Mouse (Mus musculus) midbrain, embryonic 12.5 days (tissue): ENCODE data around the gene Mzt1. TPM values are rescaled to one million over a fixed set of nuclear protein-coding genes. Genes with fewer than 3 reads are reported as not detected.

ENCODE experiments used
- ATAC-seq: fragments of 200-750 bp; cut with Nextera tagmentation; 2 replicates; pipeline ENCODE4 v1.8.0; 2017; ENCODE audit warnings: low read depth, moderate TSS enrichment, moderate library complexity; ENCODE audit not compliant: low FRiP score
- H3K27ac ChIP-seq: fragments of 300-500 bp; sonication (generic); replicated peaks from 2 replicates; pipeline ENCODE4 v1.5.1; 2016; ENCODE audit warnings: mild to moderate bottlenecking
- H3K27me3 ChIP-seq: fragments of 300-500 bp; sonication (generic); 2 replicates; pipeline ENCODE4 v1.6.1; 2016; ENCODE audit warnings: mild to moderate bottlenecking
- H3K36me3 ChIP-seq: fragments of 300-500 bp; sonication (generic); 2 replicates; pipeline ENCODE4 v1.6.1; 2016
- H3K4me1 ChIP-seq: fragments of 300-500 bp; sonication (generic); 2 replicates; pipeline ENCODE4 v1.6.1; 2016
- H3K4me2 ChIP-seq: fragments of 300-500 bp; sonication (generic); replicated peaks from 2 replicates; pipeline ENCODE4 v1.6.1; 2016; ENCODE audit warnings: mild to moderate bottlenecking, moderate library complexity
- H3K4me3 ChIP-seq: fragments of 300-500 bp; sonication (generic); 2 replicates; pipeline ENCODE4 v1.5.1; 2016; ENCODE audit warnings: mild to moderate bottlenecking
- H3K9ac ChIP-seq: fragments of 300-500 bp; sonication (generic); replicated peaks from 2 replicates; pipeline ENCODE4 v1.6.1; 2016; ENCODE audit warnings: mild to moderate bottlenecking, moderate library complexity
- H3K9me3 ChIP-seq: fragments of 300-500 bp; sonication (generic); 2 replicates; pipeline ENCODE4 v1.6.1; 2016; ENCODE audit warnings: mild to moderate bottlenecking
- WGBS: fragments of 180-500 bp; shearing (Covaris S2); methylation state at CpG from one replicate; pipeline ENCODE4 v1.1.7; 2016; 5-methylcytosine and 5-hydroxymethylcytosine counted together
- polyA plus RNA-seq: library from polyadenylated mRNA; unstranded; fragments of >200 nt; fragmentation: Nextera tagmentation; extraction: Ambion mirVana; gene quantifications from 2 replicates; pipeline ENCODE4 v1.2.1, GENCODE M21; 2016

The Mzt1 gene
- 130 and 135 TPM in 2 replicates for polyA plus RNA-seq

- peak; percentile 96 for ATAC-seq
- Histone ChIP-seq H3K27me3 (no peaks in the 10 kb centered on the region), H3K9ac (peak within 1 kb of the TSS; percentile 97), H3K36me3 (peaks cover 8% of the 10 kb centered on the region; the same call in 1 of the 2 replicates), H3K4me1 (peaks cover 20% of the 10 kb centered on the region), H3K9me3 (no peaks in the 10 kb centered on the region), H3K4me2 (peak within 1 kb of the TSS; percentile 71), H3K27ac (peak within 1 kb of the TSS; percentile 88), H3K4me3 (peak within 1 kb of the TSS; percentile 97)
- WGBS, result under 1% methylated on average over 76 of the region's 81 CpGs
Observed at GRCm38 (mm10) chr14:99046031-99046781, at the start of gene Mzt1, which contains the start of gene Bora. Mzt1 (minus strand) TSS chr14:99046134. Bora (plus strand) TSS chr14:99046222.

- Histone ChIP-seq H3K36me3 (peaks cover 72% of the 10 kb centered on the region), H3K4me1 (no peaks in the 10 kb centered on the region), H3K27ac (no peak overlapping the region), H3K9me3 (no peaks in the 10 kb centered on the region), H3K4me2 (no peak overlapping the region), H3K9ac (no peak overlapping the region), H3K27me3 (no peaks in the 10 kb centered on the region), H3K4me3 (no peak overlapping the region)
- no peak for ATAC-seq
- 91% methylated on average over 7 of the region's 7 CpGs for WGBS
Observed at GRCm38 (mm10) chr14:99088947-99089346, 43.0 kb upstream of the Mzt1 start.

GRCm38 (mm10) chr14:99071146-99071545, 25.2 kb upstream of the Mzt1 start:
- Histone ChIP-seq H3K4me2 (no peak overlapping the region), H3K9ac (no peak overlapping the region), H3K27me3 (no peaks in the 10 kb centered on the region), H3K9me3 (no peaks in the 10 kb centered on the region), H3K27ac (no peak overlapping the region), H3K4me1 (no peaks in the 10 kb centered on the region), H3K36me3 (peaks cover 43% of the 10 kb centered on the region), H3K4me3 (no peak overlapping the region)
- no peak for ATAC-seq
- 90% methylated on average over 4 of the region's 4 CpGs for WGBS

GRCm38 (mm10) chr14:99063091-99063490, 17.2 kb upstream of the Mzt1 start:
- peaks cover 53% of the 10 kb centered on the region for H3K36me3 ChIP-seq
- WGBS, result 95% methylated on average over 2 of the region's 2 CpGs
- no peak for ATAC-seq

GRCm38 (mm10) chr14:99060616-99061015, 14.7 kb upstream of the Mzt1 start:
- Histone ChIP-seq H3K9ac (no peak overlapping the region), H3K27ac (no peak overlapping the region), H3K27me3 (no peaks in the 10 kb centered on the region), H3K4me1 (no peaks in the 10 kb centered on the region), H3K4me2 (no peak overlapping the region), H3K36me3 (peaks cover 60% of the 10 kb centered on the region), H3K9me3 (no peaks in the 10 kb centered on the region), H3K4me3 (no peak overlapping the region)
- ATAC-seq, result no peak
- 95% methylated on average over 12 of the region's 12 CpGs for whole genome bisulfite sequencing

More at GRCm38 (mm10) chr14:99063091-99063490, 17.2 kb upstream of the Mzt1 start:
- no peak overlapping the region for H3K4me3 ChIP-seq
- H3K4me2 ChIP-seq, result no peak overlapping the region
- H3K9ac ChIP-seq, result no peak overlapping the region
- H3K27ac ChIP-seq, result no peak overlapping the region
- H3K27me3 ChIP-seq, result no peaks in the 10 kb centered on the region
- H3K9me3 ChIP-seq, result no peaks in the 10 kb centered on the region
- no peaks in the 10 kb centered on the region for H3K4me1 ChIP-seq

GRCm38 (mm10) chr14:99058959-99059586, 13.1 kb upstream of the Mzt1 start:
- no peak for ATAC-seq
- no peak overlapping the region for H3K4me3 ChIP-seq

GRCm38 (mm10) chr14:99046782-99047181, 848 bp upstream of the Mzt1 start:
- peak overlapping the region; percentile 71 for H3K4me2 ChIP-seq
- no peak; the same call in 1 of the 2 replicates for ATAC-seq
- peak overlapping the region; percentile 66; the same call in 1 of the 2 replicates for H3K27ac ChIP-seq
- H3K36me3 ChIP-seq, result peaks cover 8% of the 10 kb centered on the region; the same call in 1 of the 2 replicates
- H3K9me3 ChIP-seq, result no peaks in the 10 kb centered on the region
- H3K27me3 ChIP-seq, result no peaks in the 10 kb centered on the region
- under 1% methylated on average over 15 of the region's 15 CpGs for WGBS
- H3K9ac ChIP-seq, result peak overlapping the region; percentile 97
- H3K4me3 ChIP-seq, result peak overlapping the region; percentile 97
- H3K4me1 ChIP-seq, result peaks cover 20% of the 10 kb centered on the region

More at GRCm38 (mm10) chr14:99058959-99059586, 13.1 kb upstream of the Mzt1 start:
- Histone ChIP-seq H3K4me2 (no peak overlapping the region), H3K27me3 (no peaks in the 10 kb centered on the region), H3K27ac (no peak overlapping the region), H3K4me1 (no peaks in the 10 kb centered on the region), H3K36me3 (peaks cover 57% of the 10 kb centered on the region), H3K9me3 (no peaks in the 10 kb centered on the region), H3K9ac (no peak overlapping the region)
- WGBS, result 94% methylated on average over 7 of the region's 7 CpGs

- Histone ChIP-seq H3K36me3 (peaks cover 4% of the 10 kb centered on the region; the same call in 1 of the 2 replicates), H3K4me2 (peak overlapping the region; percentile 71), H3K27me3 (no peaks in the 10 kb centered on the region), H3K4me1 (peaks cover 20% of the 10 kb centered on the region), H3K27ac (peak overlapping the region; percentile 88), H3K9ac (peak overlapping the region; percentile 97), H3K4me3 (peak overlapping the region; percentile 97), H3K9me3 (no peaks in the 10 kb centered on the region)
- peak; percentile 13 for ATAC-seq
- WGBS, result under 1% methylated on average over 68 of the region's 70 CpGs
Observed at GRCm38 (mm10) chr14:99045378-99046030, 430 bp downstream of the Mzt1 start.

GRCm38 (mm10) chr14:99044718-99045117, 1.2 kb downstream of the Mzt1 start:
- Histone ChIP-seq H3K36me3 (no peaks in the 10 kb centered on the region), H3K27me3 (no peaks in the 10 kb centered on the region), H3K4me1 (peaks cover 20% of the 10 kb centered on the region), H3K9me3 (no peaks in the 10 kb centered on the region), H3K9ac (peak overlapping the region; percentile 97), H3K4me3 (peak overlapping the region; percentile 97), H3K4me2 (peak overlapping the region; percentile 71), H3K27ac (no peak overlapping the region)
- no peak for ATAC-seq
- 7% methylated on average over 5 of the region's 5 CpGs for WGBS

GRCm38 (mm10) chr14:99044096-99044495, 1.8 kb downstream of the Mzt1 start:
- Histone ChIP-seq H3K9me3 (no peaks in the 10 kb centered on the region), H3K4me1 (peaks cover 20% of the 10 kb centered on the region), H3K36me3 (peaks cover 1% of the 10 kb centered on the region; the same call in 1 of the 2 replicates), H3K4me2 (peak overlapping the region; percentile 71), H3K27me3 (no peaks in the 10 kb centered on the region), H3K27ac (no peak overlapping the region; the same call in 1 of the 2 replicates), H3K9ac (peak overlapping the region; percentile 97), H3K4me3 (peak overlapping the region; percentile 97)
- no peak for ATAC-seq
- 28% methylated on average over 10 of the region's 10 CpGs for WGBS

GRCm38 (mm10) chr14:99043499-99043898, 2.4 kb downstream of the Mzt1 start:
- Histone ChIP-seq H3K4me1 (peaks cover 20% of the 10 kb centered on the region), H3K27me3 (no peaks in the 10 kb centered on the region), H3K4me2 (peak overlapping the region; percentile 71), H3K9ac (0 out of 2 replicates have a peak overlapping the region, but pooled peaks have one; percentile 97), H3K27ac (no peak overlapping the region), H3K36me3 (peaks cover 6% of the 10 kb centered on the region; the same call in 1 of the 2 replicates), H3K4me3 (peak overlapping the region; percentile 97; the same call in 1 of the 2 replicates), H3K9me3 (no peaks in the 10 kb centered on the region)
- no peak for ATAC-seq
- WGBS, result 47% methylated on average over 1 of the region's 1 CpGs
